Mouse (Mus musculus) yolk sac, embryonic 10.5 days (tissue): ENCODE results near the gene 1700029I15Rik.

Source experiments
- DNase-seq: peaks from one replicate; pipeline ENCODE4 v3.0.0-alpha.2; 2017; ENCODE audit warnings: low spot score

The 1700029I15Rik gene

DNA sequence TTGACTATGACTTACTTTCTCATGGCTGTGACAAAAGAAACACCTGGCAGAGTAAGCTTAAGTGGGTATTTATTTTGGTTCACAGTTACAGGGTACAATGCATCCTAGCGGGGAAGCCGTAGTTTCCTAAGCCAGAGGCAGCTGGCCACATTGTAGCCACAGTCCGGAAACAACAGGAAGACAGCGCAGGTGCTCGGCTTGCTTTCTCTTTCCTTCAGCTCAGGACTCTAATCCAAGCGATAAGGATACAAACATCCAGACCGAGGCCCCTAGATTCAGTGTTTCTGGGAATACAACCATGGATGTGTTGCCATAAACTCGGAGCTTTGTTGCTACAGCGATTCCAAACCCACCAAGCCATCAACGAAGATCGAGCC is 8.9 kb upstream of the 1700029I15Rik start:
- DNase-seq, result no peak

GRCm38 (mm10) chr2:92374514-92374913 is 7.8 kb upstream of the 1700029I15Rik start, which contains the start of the genes Pex16 and Large2:
TSS of gene Pex16 (plus strand) at chr2:92374676.
TSS of gene Large2 (minus strand) at chr2:92374869.
- DNase-seq, result no peak

- peak; percentile 99 for DNase-seq
Observed at GRCm38 (mm10) chr2:92375099-92375623, 7.2 kb upstream of the 1700029I15Rik start.

DNA sequence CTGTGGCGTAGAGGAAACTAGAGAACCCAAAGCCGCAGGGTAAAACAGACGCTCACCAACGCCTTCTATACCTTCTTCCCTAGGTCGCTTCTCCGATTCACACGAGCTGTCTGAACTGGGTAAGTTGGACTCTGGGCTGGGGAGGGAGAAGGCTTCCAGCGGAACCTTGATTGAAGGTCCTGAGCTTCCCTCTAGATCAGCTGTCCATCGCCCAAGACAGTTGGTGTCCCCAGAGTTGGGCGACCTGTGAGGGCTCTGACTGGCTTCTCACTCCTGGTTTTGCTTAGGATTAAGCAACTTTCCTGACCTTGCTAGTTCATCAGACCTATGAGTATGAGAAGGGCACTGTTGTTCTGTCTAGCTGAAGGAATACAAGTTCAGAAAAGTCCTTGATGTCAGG is 6.5 kb upstream of the 1700029I15Rik start:
- no peak for DNase-seq

DNA sequence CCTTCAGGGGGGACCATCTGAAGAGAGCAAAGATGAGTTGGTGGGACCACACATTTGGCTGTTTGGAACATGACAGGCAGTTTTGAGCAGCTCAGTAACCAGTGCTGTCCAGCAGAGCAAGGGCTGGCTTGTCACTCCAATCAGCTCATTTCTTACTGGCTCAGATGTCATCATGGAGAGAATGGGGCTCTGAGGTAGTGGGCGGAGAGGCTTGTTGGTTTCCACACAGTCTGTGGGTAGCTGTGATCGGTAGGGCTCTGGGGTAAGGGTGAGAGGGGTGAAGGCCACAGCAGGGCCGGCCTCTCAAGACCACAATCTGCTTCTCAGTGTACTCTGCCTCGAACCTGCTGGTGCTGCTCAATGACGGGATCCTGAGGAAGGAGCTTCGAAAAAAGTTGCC is 6.0 kb upstream of the 1700029I15Rik start:
- DNase-seq, result no peak

DNA sequence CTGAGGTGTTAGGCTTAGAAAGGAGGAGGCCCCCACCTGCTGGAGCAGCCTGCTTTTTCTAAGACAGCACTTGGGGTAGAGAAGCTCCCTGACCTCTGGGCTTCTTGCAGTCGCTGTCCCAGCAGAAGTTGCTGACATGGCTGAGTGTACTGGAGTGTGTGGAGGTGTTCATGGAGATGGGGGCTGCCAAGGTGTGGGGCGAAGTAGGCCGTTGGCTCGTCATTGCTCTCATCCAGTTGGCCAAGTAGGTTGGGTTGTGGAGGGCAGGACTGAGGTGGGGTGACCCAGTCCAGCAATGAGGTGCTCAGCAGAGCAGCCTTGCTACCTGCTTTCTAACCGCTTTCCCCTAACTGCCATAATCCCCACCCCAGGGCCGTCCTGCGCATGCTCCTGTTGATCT is 5.0 kb upstream of the 1700029I15Rik start:
- no peak for DNase-seq

GRCm38 (mm10) chr2:92379783-92380494 is 2.4 kb upstream of the 1700029I15Rik start:
- no peak for DNase-seq

DNA sequence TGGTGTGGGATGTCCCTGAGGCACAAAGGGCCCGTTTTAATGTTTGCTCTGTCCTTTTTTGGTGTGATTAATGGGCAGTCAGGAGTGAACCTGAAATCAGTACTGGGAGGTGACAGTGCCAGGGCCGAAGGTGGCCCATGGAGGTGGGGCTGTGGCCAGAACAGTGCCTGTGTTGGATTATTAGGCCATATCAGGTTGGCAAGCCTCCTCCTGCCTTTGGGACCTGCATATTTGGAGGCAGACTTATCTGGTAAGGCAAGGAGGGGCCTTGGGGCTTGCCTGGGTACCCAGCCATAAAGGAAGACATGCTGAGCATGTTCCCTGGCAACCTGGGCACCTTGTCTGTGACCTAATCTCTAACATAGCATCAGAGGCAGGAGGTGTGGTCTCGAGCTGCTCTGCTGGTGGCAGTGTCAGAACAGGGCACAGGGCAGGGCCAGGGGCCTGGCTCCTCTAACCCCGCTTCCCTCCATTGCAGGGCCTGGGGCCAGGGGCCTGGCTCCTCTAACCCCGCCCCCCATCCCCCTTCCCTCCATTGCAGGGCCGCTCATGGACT is 1.8 kb upstream of the 1700029I15Rik start:
- no peak for DNase-seq

DNA sequence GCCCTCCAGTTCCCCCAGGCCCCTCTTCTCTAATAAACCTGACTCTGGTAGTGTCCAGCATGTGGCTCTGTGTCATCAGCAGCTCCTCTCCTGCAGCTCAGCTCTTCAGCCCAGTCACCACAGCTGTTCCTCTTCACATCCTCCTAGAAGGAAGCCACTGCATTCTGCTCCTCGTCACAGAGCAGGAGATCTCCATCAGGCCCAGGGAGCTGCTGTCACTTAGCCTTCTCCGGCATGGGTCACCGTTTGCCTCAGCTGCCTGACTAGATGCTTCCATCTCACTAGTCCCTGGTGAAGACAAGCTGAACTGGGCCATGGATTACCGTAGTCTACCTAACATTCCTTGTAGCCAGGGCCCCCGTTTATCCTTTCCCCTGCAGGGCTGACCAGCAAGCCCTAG is 1.2 kb upstream of the 1700029I15Rik start:
- no peak for DNase-seq

DNA sequence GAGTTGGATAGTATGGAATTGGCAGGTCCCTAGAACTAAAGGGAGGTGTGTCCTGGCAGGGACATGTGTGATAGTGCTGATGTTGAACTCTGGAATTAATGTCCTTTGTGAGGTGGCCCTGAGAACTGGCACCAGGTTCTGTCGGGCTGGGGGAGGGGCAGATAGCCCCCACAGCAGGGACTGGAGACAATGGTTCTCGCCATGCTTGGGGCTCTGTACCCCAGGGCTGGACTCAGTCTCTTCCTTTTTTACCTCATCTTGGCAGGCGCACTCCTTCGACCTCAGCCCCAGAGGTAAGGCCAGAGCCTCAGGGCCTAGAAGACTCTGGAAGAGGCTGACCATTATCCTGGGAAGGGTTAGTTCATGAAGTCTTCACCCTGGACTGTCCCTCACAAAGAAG is 421 bp downstream of the 1700029I15Rik start:
- DNase-seq, result no peak

- DNase-seq, result no peak
Observed at GRCm38 (mm10) chr2:92384101-92384500, 1.8 kb downstream of the 1700029I15Rik start.

- DNase-seq, result no peak
Observed at GRCm38 (mm10) chr2:92385113-92386051, 3.0 kb downstream of the 1700029I15Rik start.

- no peak for DNase-seq
Observed at GRCm38 (mm10) chr2:92386821-92387570, 4.7 kb downstream of the 1700029I15Rik start.

DNA sequence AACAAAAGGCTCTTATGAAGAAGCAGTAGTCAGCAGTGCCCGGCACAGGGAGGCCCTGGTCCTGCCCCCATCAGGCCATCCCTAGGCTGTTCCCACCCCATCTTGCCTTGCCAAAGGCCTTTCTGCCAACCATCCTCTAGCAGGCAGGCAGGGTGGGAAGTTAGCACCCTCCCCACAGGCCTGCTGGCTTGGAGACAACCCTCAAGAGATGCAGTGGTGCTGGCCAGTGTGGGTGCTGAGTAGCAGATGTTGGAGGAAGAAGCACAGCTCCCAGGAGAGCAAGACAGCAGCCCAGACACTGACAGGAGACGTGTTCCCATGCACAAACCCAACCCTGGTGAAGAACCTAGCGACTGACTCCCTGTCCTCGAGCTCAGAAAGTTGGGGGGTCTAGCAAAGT is 5.3 kb downstream of the 1700029I15Rik start:
- no peak for DNase-seq

DNA sequence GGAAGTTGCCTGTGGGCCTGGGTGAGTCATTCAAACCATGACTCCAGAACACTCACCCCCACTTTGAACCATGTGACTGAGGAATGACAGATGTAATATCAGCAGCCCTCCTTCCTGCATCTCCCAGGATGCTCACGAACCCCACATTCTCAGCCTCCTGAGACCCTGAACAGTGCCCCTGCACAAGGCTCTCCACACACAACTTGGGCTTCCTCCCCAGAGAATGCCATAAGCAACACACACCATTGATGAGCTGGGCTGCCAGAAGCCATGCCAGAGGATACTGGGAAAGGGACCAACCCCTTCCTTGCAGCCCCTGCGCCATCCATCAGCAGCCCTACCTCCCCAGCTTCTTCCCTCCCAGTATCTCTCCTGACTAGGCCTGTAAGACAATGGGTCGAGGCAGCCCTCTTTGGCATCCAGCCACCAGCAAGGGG is 5.8 kb downstream of the 1700029I15Rik start:
- DNase-seq, result no peak

- DNase-seq, result peak; percentile 90
Observed at GRCm38 (mm10) chr2:92388891-92389641, 6.7 kb downstream of the 1700029I15Rik start.

DNA sequence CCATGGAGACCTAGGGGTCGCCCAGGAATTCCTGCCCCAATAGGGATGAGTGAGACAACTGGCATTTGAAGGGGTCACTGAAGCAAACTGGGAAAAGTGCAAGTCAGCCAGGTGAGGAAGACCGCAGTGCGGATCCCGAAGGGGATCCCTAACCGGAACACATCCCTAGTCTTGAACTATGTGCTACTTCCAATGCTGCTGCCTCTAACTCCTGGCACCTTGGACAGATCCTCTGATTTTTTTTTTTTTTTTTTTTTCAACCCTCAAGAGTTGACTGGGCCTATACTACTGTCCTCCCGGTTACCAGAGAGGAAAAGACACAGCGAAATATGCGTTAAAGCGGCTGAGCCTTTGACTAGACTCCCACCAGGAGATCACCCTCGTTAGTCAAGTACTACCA is 7.3 kb downstream of the 1700029I15Rik start:
- DNase-seq, result no peak

DNA sequence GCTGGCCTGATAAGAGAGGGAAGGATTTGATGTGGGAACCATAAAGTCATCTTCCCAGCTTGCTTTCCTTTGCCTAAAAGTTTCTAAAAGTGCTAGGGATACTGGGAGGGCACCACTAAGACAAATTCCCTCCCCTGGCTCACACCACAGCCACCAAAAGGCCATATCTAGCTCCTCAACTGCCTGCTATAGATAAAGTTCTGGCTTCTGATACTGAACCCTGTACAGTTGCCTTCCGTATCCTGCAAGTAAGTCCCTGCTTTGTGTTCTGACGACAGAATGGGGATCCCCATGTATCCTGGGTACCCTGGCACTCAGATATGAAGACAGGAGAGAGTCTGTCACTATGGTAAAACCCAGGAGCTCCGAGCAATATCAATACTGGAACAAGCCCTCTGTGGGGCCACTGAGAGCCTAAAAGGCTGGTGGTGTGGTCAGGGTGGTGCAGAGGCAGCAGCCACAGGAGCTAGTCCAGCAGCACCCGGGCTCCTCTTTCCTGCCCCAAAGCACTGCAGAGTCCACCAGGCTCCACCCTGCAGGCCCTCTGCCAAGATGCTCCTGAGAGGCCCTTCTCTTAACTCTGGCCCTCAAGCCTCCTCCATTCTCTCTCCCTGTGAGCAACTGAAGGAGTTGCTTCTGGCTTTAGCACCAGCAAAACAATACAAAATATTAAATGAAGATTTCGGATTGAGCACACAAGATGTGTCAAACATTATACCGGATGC is 8.0 kb downstream of the 1700029I15Rik start:
- no peak for DNase-seq

- DNase-seq, result no peak
Observed at GRCm38 (mm10) chr2:92391116-92391515, 8.8 kb downstream of the 1700029I15Rik start.

DNA sequence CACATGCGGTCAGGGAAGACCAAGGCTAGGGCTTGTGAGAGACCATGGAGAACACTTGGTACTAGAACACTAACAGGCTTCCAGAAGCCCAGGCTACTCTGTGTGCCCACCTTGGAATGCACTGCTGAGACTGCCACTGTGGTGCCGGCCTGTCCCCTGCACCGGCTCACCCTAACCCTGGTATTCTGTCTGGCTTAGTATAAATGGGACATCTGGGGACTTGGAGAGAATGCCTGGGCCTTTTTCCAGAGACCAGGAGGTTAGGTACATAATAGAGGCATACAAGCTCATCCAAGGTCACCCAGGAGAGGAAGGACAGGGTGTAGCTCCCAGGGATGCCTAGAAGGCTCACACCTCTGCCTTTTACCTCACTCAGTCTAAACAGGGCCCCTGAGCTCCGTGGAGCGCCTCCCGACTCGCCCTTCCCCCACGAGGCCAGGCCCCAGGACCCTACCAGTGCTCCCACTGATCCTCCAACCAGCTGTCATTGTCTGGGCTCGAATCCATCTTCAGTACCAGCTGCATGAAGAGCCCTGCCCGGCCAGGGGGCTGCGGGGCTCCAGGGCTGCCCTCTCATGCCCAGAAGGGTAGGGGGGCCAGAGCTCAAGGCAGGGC is 9.5 kb downstream of the 1700029I15Rik start:
- no peak for DNase-seq
